Mouse (Mus musculus): ENCODE results near the gene Chst14. TPM values are rescaled to one million over a fixed set of nuclear protein-coding genes. Genes with fewer than 3 reads are reported as not detected.
A peak's percentile ranks its signal among the peaks of the same experiment; 100 is the strongest.

Chst14 gene
- 8.8 and 9.5 TPM in 2 replicates for polyA plus RNA-seq (2016; fragmentation: Nextera tagmentation; extraction: Ambion mirVana)

DNA sequence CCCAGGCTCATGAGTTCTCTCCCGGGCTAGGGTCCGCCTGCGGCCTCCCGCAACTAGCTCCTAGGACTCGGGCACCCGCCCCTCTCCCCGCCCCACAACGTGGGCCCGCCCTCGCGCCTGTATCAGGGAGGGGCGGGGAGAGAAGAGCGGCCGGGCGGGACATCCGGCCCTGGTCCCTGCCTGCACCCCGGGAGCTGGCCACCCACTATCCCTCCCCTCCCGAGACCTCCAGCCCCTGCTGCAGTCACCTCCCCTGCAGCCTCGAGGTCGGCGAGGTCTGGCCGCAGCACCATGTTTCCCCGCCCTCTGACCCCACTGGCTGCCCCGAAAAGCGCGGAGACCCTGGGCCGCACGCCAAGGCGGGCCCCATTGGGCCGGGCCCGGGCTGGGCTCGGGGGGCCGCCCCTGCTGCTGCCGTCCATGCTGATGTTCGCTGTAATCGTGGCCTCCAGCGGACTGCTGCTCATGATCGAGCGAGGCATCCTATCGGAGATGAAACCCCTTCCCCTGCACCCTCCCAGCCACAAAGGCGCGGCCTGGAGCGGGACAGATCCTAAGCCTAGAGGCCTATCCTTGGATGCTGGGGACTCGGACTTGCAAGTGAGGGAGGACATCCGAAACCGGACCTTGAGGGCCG is at the start of gene Chst14:
Chst14 (plus strand) TSS at position 136 of the 637 bp plus-strand sequence.
- Histone ChIP-seq H3K4me1 (peaks cover 39% of the 10 kb centered on the region), H3K27ac (peak within 1 kb of the TSS; percentile 66), H3K4me2 (peak within 1 kb of the TSS; percentile 98), H3K36me3 (peaks cover 25% of the 10 kb centered on the region), H3K27me3 (replicated peaks) (no peaks in the 10 kb centered on the region; the same call in 1 of the 2 replicates), H3K4me3 (peak within 1 kb of the TSS; percentile 70), H3K9me3 (replicated peaks) (no peaks in the 10 kb centered on the region), H3K9ac (peak within 1 kb of the TSS; percentile 82)
- 2% methylated on average over 44 of the region's 47 CpGs for WGBS (ENCODE audit: insufficient replicate concordance)
- peak; percentile 92 for ATAC-seq

DNA sequence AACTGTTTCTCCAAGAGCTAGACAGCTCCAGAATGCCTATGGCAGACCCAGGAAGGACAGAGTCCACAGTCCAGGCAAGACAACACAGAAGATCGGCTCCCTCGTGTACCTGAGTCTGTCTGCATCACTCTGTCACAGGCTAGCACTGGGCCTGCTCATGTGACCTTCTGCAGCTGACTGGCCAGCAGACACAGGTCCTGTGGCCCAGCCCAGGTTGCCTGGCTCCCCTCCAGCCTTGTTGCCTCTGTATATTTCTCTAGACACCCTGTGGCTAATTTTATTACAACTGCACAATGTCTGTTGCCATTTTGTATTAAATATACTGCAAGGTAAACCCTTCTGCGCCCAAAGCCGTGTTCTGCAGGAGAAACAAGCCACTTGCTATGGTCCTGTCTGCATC is 45.3 kb upstream of the Chst14 start:
- peaks cover 19% of the 10 kb centered on the region for H3K36me3 ChIP-seq
- ATAC-seq: no peak
- no peaks in the 10 kb centered on the region for H3K9me3 ChIP-seq (replicated peaks)
- H3K4me1 ChIP-seq: peaks cover 18% of the 10 kb centered on the region
- no peak overlapping the region for H3K4me3 ChIP-seq
- no peak overlapping the region for H3K9ac ChIP-seq
- H3K27ac ChIP-seq: no peak overlapping the region
- no peak overlapping the region for H3K4me2 ChIP-seq
- WGBS (ENCODE audit: insufficient replicate concordance): 81% methylated on average over 4 of the region's 4 CpGs
- peaks cover 21% of the 10 kb centered on the region for H3K27me3 ChIP-seq (replicated peaks)

DNA sequence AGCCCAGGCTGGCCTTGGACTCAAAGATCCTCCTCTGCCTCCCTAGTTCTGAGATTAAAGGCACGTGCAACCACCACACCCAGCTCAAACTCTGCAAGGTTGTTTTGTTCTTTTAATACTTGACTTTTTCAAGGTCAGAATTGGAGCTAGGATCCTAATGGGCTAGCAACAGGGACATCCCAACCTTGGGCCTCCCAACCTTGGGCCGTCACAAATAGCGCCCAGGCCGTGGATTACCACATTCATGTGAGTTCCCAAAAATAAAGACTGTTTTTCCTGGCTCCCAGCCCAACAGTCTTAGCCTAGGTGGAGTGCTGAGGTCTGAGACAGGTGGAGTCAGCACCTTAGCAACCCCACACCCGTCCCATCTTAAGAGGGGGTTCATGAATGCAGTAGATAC is 44.3 kb upstream of the Chst14 start:
- no peak overlapping the region for H3K4me3 ChIP-seq
- peaks cover 11% of the 10 kb centered on the region for H3K36me3 ChIP-seq
- no peak overlapping the region for H3K27ac ChIP-seq
- H3K4me2 ChIP-seq: no peak overlapping the region
- H3K4me1 ChIP-seq: peaks cover 27% of the 10 kb centered on the region
- no peaks in the 10 kb centered on the region for H3K9me3 ChIP-seq (replicated peaks)
- peaks cover 23% of the 10 kb centered on the region for H3K27me3 ChIP-seq (replicated peaks)
- ATAC-seq: no peak
- 75% methylated on average over 5 of the region's 5 CpGs for WGBS (ENCODE audit: insufficient replicate concordance)
- H3K9ac ChIP-seq: no peak overlapping the region

DNA sequence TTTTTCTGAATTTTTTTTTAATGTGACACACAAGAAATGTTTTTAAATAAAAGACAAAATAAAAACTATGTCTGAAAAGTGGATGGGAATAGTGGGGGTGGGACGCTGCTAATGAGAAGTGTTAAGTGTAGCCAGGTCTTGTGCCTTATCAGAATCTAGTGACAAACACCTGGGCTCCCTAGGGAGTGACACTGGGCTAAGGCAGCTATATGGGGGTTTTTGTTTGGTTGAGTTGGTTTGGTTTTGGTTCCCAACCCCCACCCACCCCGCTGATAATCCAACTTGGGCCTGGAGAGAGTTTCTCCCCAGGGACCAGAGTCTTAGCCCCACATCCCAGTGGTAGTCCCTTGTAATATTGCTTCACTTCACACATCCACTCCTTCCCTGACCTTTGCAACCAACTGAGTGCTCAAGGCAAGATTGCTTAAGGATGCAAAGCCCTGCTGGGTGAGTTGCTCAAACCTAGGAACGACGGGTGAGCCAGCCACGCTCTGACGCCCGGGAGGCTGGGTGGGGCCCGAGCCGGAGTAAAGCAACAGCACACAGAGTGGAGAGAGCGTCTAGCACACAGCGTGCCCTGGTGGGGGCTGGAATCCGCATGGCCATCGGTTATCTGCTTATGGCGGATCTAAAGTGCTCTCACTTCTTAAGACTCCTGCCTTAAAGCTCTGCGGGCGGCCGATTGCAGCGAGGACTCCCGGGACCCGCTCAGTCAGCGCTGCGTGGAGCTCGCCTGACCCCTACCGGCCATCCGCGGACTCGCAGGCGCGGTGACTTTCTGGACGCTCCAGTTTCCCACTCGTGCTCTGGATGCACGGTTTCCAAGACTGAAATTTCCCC is 43.2 kb upstream of the Chst14 start:
- Histone ChIP-seq H3K27me3 (replicated peaks) (peaks cover 23% of the 10 kb centered on the region), H3K27ac (peak overlapping the region; percentile 78), H3K36me3 (peaks cover under 1% of the 10 kb centered on the region; the same call in 1 of the 2 replicates), H3K9me3 (replicated peaks) (no peaks in the 10 kb centered on the region), H3K4me1 (peaks cover 38% of the 10 kb centered on the region), H3K4me2 (peak overlapping the region; percentile 83), H3K9ac (peak overlapping the region; percentile 65), H3K4me3 (peak overlapping the region; percentile 55)
- peak; percentile 40 for ATAC-seq
- WGBS (ENCODE audit: insufficient replicate concordance): 2% methylated on average over 32 of the region's 32 CpGs

DNA sequence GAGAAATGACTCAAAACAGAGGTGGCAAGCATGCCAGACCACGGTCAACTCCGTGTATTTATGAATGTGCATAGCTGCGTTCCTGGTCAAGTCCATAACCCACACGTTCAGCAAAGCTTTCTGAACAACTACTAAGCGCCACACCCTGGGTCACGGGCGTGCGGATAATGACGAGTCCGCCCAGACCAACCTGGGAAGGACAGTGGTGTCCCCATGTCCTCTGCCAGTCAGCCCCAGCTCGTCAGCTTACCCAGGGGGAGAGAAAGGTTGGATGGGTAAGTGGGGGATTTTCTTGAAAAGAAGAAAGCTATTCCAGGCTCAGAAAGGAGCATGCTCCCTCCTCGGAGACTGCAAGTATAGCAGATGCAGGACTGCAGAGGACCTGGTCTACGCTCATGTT is 38.9 kb upstream of the Chst14 start:
- ATAC-seq: peak; percentile 68
- peak overlapping the region; percentile 45 for H3K4me3 ChIP-seq
- 36% methylated on average over 13 of the region's 13 CpGs for WGBS (ENCODE audit: insufficient replicate concordance)
- H3K4me2 ChIP-seq: peak overlapping the region; percentile 78
- peaks cover 52% of the 10 kb centered on the region for H3K4me1 ChIP-seq
- peak overlapping the region; percentile 90 for H3K27ac ChIP-seq
- peak overlapping the region; percentile 52 for H3K9ac ChIP-seq
- H3K27me3 ChIP-seq (replicated peaks): peaks cover 46% of the 10 kb centered on the region
- no peaks in the 10 kb centered on the region for H3K36me3 ChIP-seq
- H3K9me3 ChIP-seq (replicated peaks): no peaks in the 10 kb centered on the region

DNA sequence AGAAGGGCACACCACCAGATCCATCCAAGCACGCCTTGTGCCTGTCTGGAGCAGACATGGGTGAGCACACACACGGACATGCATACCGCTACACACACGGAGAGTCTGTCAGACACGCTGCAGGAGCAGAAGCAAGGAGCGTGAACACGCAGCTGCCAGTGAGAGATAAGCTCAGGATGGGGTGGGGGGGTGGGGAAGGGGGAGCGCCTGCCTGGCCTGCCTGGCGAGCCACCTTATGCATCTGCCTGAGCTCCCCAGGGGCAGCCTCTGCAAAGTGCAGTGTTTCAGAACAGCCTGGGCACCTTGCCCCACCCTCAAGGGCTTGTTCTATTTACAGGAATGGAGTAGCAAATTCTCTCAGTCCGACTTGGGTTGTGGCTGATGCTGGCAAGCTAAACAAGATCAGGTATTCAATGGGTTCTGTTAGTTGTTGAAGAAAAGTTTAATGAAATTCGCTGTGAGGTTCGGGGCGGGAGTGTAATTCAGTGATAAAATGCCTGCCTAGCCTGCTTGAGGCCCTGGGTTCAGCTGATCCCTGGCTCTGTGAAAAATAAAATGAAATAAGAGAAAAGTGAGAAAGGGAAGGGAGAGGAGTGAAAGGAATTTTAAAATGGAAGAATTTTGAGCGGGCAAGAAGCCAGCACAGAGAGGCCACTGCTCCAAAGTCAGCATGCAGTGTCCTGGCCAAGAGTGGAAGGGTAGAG is 38.3 kb upstream of the Chst14 start:
- no peaks in the 10 kb centered on the region for H3K9me3 ChIP-seq (replicated peaks)
- H3K27ac ChIP-seq: peak overlapping the region; percentile 90
- peak overlapping the region; percentile 78 for H3K4me2 ChIP-seq
- peak overlapping the region; percentile 52 for H3K9ac ChIP-seq
- peak; percentile 92 for ATAC-seq
- H3K27me3 ChIP-seq (replicated peaks): peaks cover 52% of the 10 kb centered on the region
- H3K4me1 ChIP-seq: peaks cover 47% of the 10 kb centered on the region
- WGBS (ENCODE audit: insufficient replicate concordance): 9% methylated on average over 14 of the region's 14 CpGs
- H3K36me3 ChIP-seq: no peaks in the 10 kb centered on the region
- H3K4me3 ChIP-seq: peak overlapping the region; percentile 45

DNA sequence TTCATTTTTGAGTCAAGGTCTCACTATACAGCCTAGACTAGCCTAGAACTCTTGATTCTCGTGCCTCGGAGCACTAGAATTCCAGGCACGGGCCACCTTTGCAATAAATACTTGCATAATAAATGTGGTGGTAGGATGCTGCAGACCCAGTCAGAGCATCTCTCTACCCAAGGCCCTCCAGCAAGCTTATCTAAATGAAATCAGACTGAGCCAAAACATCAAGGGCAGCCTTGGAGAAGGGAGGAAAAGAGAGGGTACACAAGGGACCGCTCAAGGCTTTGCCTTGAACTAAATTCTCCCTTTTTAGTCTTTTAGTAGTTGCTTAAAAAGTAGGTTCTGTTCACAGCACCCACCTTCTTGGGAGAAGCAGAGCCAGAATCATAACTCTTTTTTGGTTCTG is 35.1 kb upstream of the Chst14 start:
- H3K9me3 ChIP-seq (replicated peaks): no peaks in the 10 kb centered on the region
- no peak overlapping the region for H3K4me3 ChIP-seq
- H3K4me1 ChIP-seq: peaks cover 42% of the 10 kb centered on the region
- H3K9ac ChIP-seq: no peak overlapping the region
- WGBS (ENCODE audit: insufficient replicate concordance): 77% methylated on average over 4 of the region's 4 CpGs
- ATAC-seq: no peak
- no peaks in the 10 kb centered on the region for H3K36me3 ChIP-seq
- H3K27ac ChIP-seq: no peak overlapping the region
- peaks cover 61% of the 10 kb centered on the region for H3K27me3 ChIP-seq (replicated peaks)
- H3K4me2 ChIP-seq: no peak overlapping the region

DNA sequence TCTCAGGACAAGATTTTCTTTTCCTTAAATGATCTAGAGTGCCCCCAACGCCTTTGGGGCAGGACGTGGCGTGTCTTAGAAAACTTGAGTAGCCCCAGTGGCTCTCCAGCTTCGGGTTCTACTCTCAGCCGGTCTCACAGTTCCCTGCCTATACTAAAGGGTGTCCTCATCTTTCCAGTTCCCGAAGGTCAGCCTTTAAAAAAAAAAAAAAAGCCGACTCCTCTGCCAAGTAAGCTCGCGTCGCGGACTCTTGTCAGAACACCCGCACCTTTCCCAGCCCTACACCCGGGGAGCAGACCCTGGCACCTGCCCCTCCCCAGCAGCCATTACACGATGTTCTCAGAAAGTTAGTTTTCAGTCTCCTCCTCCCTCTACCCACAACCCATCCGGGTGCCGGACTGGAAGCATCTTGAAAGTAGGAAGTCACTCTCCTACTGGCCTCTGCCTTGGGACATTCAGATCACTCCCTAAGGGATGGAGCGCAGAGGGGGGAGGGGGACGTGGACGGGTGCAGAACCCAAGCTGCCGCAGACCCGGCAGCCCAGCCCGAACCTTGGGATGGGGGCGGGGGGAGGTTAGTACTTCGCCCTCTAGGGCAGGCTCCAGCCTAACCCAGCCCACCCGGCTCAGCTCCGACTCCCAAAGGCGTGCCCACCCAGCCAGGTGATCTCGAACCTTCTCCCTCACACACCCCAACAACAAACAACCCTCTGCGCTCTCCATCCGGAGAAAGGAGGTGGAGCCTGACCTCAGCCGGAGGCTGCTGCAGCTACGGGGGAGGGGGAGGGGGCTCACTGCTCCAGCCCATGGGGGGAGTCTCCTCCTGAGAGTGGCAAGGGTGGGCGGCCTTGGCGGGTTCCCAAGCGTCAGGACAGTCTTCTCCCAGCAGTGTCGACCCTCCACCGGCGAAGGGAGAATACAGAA is 30.0 kb upstream of the Chst14 start:
- no peaks in the 10 kb centered on the region for H3K36me3 ChIP-seq
- H3K4me1 ChIP-seq: peaks cover 46% of the 10 kb centered on the region
- no peaks in the 10 kb centered on the region for H3K9me3 ChIP-seq (replicated peaks)
- peaks cover 94% of the 10 kb centered on the region for H3K27me3 ChIP-seq (replicated peaks)
- WGBS (ENCODE audit: insufficient replicate concordance): 2% methylated on average over 38 of the region's 38 CpGs
- H3K27ac ChIP-seq: no peak overlapping the region
- peak overlapping the region; percentile 51 for H3K4me3 ChIP-seq
- peak overlapping the region; percentile 73 for H3K4me2 ChIP-seq
- peak overlapping the region; percentile 42 for H3K9ac ChIP-seq
- ATAC-seq: no peak

DNA sequence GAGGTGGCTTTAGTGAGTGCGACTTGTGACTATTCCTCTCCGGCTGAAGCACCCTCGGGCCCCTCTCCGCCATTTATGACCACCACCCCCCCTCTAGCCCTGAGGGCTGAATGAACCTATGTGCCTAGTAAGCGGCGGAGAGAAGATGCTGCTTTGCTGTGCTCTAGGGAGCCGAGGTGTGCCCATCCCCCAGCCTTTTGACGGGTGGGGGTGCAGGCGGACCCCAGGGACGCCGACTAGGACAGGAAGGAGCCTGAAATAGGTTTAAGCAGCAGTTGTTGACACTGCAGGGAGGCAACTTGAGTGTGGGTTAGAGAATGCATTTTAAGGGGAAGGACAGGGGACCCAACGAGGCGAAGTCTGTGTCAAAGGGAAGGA is 29.4 kb upstream of the Chst14 start:
- Histone ChIP-seq H3K27me3 (replicated peaks) (peaks cover 91% of the 10 kb centered on the region), H3K4me2 (peak overlapping the region; percentile 73), H3K4me1 (peaks cover 46% of the 10 kb centered on the region), H3K36me3 (no peaks in the 10 kb centered on the region), H3K27ac (no peak overlapping the region), H3K9me3 (replicated peaks) (no peaks in the 10 kb centered on the region), H3K4me3 (peak overlapping the region; percentile 51), H3K9ac (peak overlapping the region; percentile 42)
- ATAC-seq: no peak
- WGBS (ENCODE audit: insufficient replicate concordance): 3% methylated on average over 13 of the region's 13 CpGs

DNA sequence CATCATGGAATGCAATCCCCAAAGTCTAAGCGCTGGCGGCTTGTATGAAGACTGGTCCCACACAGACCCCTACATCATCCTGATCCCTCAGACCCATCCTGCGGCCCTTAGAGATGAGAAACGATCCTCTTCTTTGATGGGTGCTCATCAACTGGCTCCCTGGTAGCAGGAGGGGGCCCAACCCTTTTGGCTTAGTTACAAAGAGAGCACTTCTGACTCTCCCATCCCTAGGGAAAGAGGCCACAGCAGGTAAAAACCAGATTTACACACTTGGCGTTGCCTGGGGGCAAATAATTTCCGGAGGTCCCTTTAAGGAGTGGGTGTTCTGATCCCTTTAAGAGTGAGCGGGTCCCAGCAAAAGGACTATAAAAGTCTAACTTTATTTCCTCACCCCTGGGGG is 28.9 kb upstream of the Chst14 start:
- no peak for ATAC-seq
- peak overlapping the region; percentile 51 for H3K4me3 ChIP-seq
- H3K27ac ChIP-seq: no peak overlapping the region
- H3K9ac ChIP-seq: no peak overlapping the region
- H3K36me3 ChIP-seq: no peaks in the 10 kb centered on the region
- H3K9me3 ChIP-seq (replicated peaks): no peaks in the 10 kb centered on the region
- H3K4me2 ChIP-seq: peak overlapping the region; percentile 73
- H3K4me1 ChIP-seq: peaks cover 51% of the 10 kb centered on the region
- WGBS (ENCODE audit: insufficient replicate concordance): 6% methylated on average over 7 of the region's 7 CpGs
- H3K27me3 ChIP-seq (replicated peaks): peaks cover 86% of the 10 kb centered on the region

DNA sequence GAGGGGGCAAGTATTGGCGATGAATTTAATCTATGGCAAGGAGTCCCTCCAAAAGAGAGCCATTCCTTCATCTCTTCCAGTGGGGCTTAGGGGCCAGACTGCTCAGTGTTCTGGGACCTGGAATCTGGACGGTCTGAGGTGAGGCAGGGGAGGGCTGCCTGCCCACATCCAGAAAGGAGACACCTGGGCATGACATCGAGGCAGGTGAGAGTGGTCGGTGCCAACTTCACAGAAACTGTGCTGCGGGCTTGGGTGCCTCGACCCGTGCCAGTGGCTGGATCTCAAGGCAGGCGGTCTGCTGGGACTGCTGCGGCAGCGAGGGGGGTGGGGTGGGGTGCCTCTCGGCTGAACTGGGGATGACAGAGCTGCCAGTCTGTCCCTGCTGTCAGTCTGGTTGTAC is 28.5 kb upstream of the Chst14 start:
- H3K9ac ChIP-seq: no peak overlapping the region
- ATAC-seq: no peak
- peak overlapping the region; percentile 15; the same call in 1 of the 2 replicates for H3K4me2 ChIP-seq
- H3K4me1 ChIP-seq: peaks cover 55% of the 10 kb centered on the region
- peaks cover 82% of the 10 kb centered on the region for H3K27me3 ChIP-seq (replicated peaks)
- H3K9me3 ChIP-seq (replicated peaks): no peaks in the 10 kb centered on the region
- 3% methylated on average over 11 of the region's 11 CpGs for WGBS (ENCODE audit: insufficient replicate concordance)
- 0 out of 2 replicates have a peak overlapping the region, but pooled peaks have one; percentile 7 for H3K4me3 ChIP-seq
- H3K36me3 ChIP-seq: no peaks in the 10 kb centered on the region
- no peak overlapping the region for H3K27ac ChIP-seq

Data from liver, embryonic 12.5 days (tissue).